Mouse (Mus musculus): ENCODE measurements around the gene Nbeal2. TPM values are rescaled to one million over a fixed set of nuclear protein-coding genes. Genes with fewer than 3 reads are reported as not detected.

Nbeal2 gene
- total and polyA plus RNA-seq, 2 experiments = 2.1 to 11.6 TPM

- no peak for DNase-seq (ENCODE audit: extremely low read depth, low read depth, low spot score)
- no peak for TF ChIP-seq CTCF (IDR thresholded peaks at IDR 0.05; ENCODE audit: low read depth, low read length)
- TF ChIP-seq POLR2A (IDR thresholded peaks at IDR 0.05; ENCODE audit: extremely low read depth, insufficient read depth, low read length) = no peak
- WGBS = 97% methylated on average over 5 of the region's 5 CpGs
- Histone ChIP-seq H3K36me3 (ENCODE audit: control insufficient read depth, insufficient read depth, low read length) (no peaks in the 10 kb centered on the region), H3K4me1 (ENCODE audit: control insufficient read depth, insufficient read depth, low read length) (peaks cover 14% of the 10 kb centered on the region), H3K4me3 (ENCODE audit: insufficient read depth, low read depth, low read length) (no peak overlapping the region), H3K79me2 (ENCODE audit: control insufficient read depth, insufficient read depth, low read length) (peaks cover 5% of the 10 kb centered on the region; the same call in 1 of the 2 replicates), H3K27ac (replicated peaks; ENCODE audit: insufficient read depth, low read depth, low read length) (no peak overlapping the region), H3K27me3 (ENCODE audit: control insufficient read depth, insufficient read depth, low read length) (no peaks in the 10 kb centered on the region), H3K9ac (ENCODE audit: low read depth, low read length) (no peak overlapping the region)
Observed at GRCm38 (mm10) chr9:110696427-110696826, 42.5 kb upstream of the Nbeal2 start.

GRCm38 (mm10) chr9:110695165-110695755 is 41.3 kb upstream of the Nbeal2 start:
- peak; percentile 97 for DNase-seq (ENCODE audit: extremely low read depth, low read depth, low spot score)
- Histone ChIP-seq H3K4me1 (ENCODE audit: control insufficient read depth, insufficient read depth, low read length) (peaks cover 17% of the 10 kb centered on the region), H3K79me2 (ENCODE audit: control insufficient read depth, insufficient read depth, low read length) (peaks cover 10% of the 10 kb centered on the region; the same call in 1 of the 2 replicates), H3K27ac (replicated peaks; ENCODE audit: insufficient read depth, low read depth, low read length) (no peak overlapping the region), H3K27me3 (ENCODE audit: control insufficient read depth, insufficient read depth, low read length) (no peaks in the 10 kb centered on the region), H3K4me3 (ENCODE audit: insufficient read depth, low read depth, low read length) (no peak overlapping the region), H3K9ac (ENCODE audit: low read depth, low read length) (no peak overlapping the region), H3K36me3 (ENCODE audit: control insufficient read depth, insufficient read depth, low read length) (no peaks in the 10 kb centered on the region)
- WGBS = 26% methylated on average over 4 of the region's 4 CpGs
- TF ChIP-seq POLR2A (IDR thresholded peaks at IDR 0.05; ENCODE audit: extremely low read depth, insufficient read depth, low read length) (no peak), CTCF (IDR thresholded peaks at IDR 0.05; ENCODE audit: low read depth, low read length) (no peak)

- peaks cover 28% of the 10 kb centered on the region; the same call in 1 of the 2 replicates for H3K79me2 ChIP-seq (ENCODE audit: control insufficient read depth, insufficient read depth, low read length)
- no peak overlapping the region for H3K9ac ChIP-seq (ENCODE audit: low read depth, low read length)
- WGBS = 35% methylated on average over 8 of the region's 8 CpGs
- DNase-seq (ENCODE audit: extremely low read depth, low read depth, low spot score) = peak; percentile 94
- no peaks in the 10 kb centered on the region for H3K27me3 ChIP-seq (ENCODE audit: control insufficient read depth, insufficient read depth, low read length)
- TF ChIP-seq CTCF (IDR thresholded peaks at IDR 0.05; ENCODE audit: low read depth, low read length) (no peak), POLR2A (IDR thresholded peaks at IDR 0.05; ENCODE audit: extremely low read depth, insufficient read depth, low read length) (no peak)
- H3K36me3 ChIP-seq (ENCODE audit: control insufficient read depth, insufficient read depth, low read length) = no peaks in the 10 kb centered on the region
- peak overlapping the region; percentile 37; the same call in 1 of the 2 replicates for H3K4me3 ChIP-seq (ENCODE audit: insufficient read depth, low read depth, low read length)
- H3K27ac ChIP-seq (replicated peaks; ENCODE audit: insufficient read depth, low read depth, low read length) = peak overlapping the region; percentile 80
- H3K4me1 ChIP-seq (ENCODE audit: control insufficient read depth, insufficient read depth, low read length) = peaks cover 18% of the 10 kb centered on the region
Observed at GRCm38 (mm10) chr9:110689261-110689779, 35.4 kb upstream of the Nbeal2 start.

DNA sequence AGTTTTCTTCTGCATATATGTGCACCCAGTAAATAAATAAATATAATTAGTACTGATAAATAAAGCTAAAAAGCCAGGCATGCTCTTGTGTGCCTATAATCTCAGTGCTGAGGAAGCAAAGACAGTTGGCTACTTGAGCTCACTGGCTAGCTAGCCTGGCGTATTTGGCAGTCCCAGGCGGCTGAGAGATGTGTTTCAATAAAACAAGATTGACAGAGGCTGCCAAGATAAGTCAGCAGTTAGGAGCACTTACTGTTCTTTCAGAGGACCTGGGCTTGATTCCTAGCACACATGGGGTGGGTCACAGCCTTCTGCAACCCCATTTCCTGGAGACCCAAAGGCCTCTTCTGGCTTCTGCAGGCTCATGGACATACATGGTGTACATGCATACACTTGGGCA is 33.9 kb upstream of the Nbeal2 start:
- 37% methylated on average over 2 of the region's 2 CpGs for WGBS
- Histone ChIP-seq H3K9ac (ENCODE audit: low read depth, low read length) (no peak overlapping the region), H3K27me3 (ENCODE audit: control insufficient read depth, insufficient read depth, low read length) (no peaks in the 10 kb centered on the region)

GRCm38 (mm10) chr9:110687061-110687460 is 33.1 kb upstream of the Nbeal2 start:
- H3K79me2 ChIP-seq (ENCODE audit: control insufficient read depth, insufficient read depth, low read length) = peaks cover 40% of the 10 kb centered on the region; the same call in 1 of the 2 replicates
- no peak overlapping the region for H3K9ac ChIP-seq (ENCODE audit: low read depth, low read length)
- H3K4me1 ChIP-seq (ENCODE audit: control insufficient read depth, insufficient read depth, low read length) = peaks cover 31% of the 10 kb centered on the region

More for the DNA sequence above, 33.9 kb upstream of the Nbeal2 start:
- H3K4me1 ChIP-seq (ENCODE audit: control insufficient read depth, insufficient read depth, low read length) = peaks cover 25% of the 10 kb centered on the region
- no peaks in the 10 kb centered on the region for H3K36me3 ChIP-seq (ENCODE audit: control insufficient read depth, insufficient read depth, low read length)
- no peak overlapping the region for H3K27ac ChIP-seq (replicated peaks; ENCODE audit: insufficient read depth, low read depth, low read length)
- DNase-seq (ENCODE audit: extremely low read depth, low read depth, low spot score) = peak; percentile 77
- TF ChIP-seq CTCF (IDR thresholded peaks at IDR 0.05; ENCODE audit: low read depth, low read length) (no peak), POLR2A (IDR thresholded peaks at IDR 0.05; ENCODE audit: extremely low read depth, insufficient read depth, low read length) (no peak)
- no peak overlapping the region for H3K4me3 ChIP-seq (ENCODE audit: insufficient read depth, low read depth, low read length)
- H3K79me2 ChIP-seq (ENCODE audit: control insufficient read depth, insufficient read depth, low read length) = peaks cover 40% of the 10 kb centered on the region; the same call in 1 of the 2 replicates

GRCm38 (mm10) chr9:110686472-110686871 is 32.5 kb upstream of the Nbeal2 start:
- no peak overlapping the region for H3K27ac ChIP-seq (replicated peaks; ENCODE audit: insufficient read depth, low read depth, low read length)

More at GRCm38 (mm10) chr9:110687061-110687460, 33.1 kb upstream of the Nbeal2 start:
- Histone ChIP-seq H3K27me3 (ENCODE audit: control insufficient read depth, insufficient read depth, low read length) (no peaks in the 10 kb centered on the region), H3K4me3 (ENCODE audit: insufficient read depth, low read depth, low read length) (no peak overlapping the region), H3K36me3 (ENCODE audit: control insufficient read depth, insufficient read depth, low read length) (no peaks in the 10 kb centered on the region), H3K27ac (replicated peaks; ENCODE audit: insufficient read depth, low read depth, low read length) (no peak overlapping the region)
- DNase-seq (ENCODE audit: extremely low read depth, low read depth, low spot score) = no peak
- no peak for TF ChIP-seq POLR2A (IDR thresholded peaks at IDR 0.05; ENCODE audit: extremely low read depth, insufficient read depth, low read length)
- WGBS = 88% methylated on average over 5 of the region's 5 CpGs

More at GRCm38 (mm10) chr9:110686472-110686871, 32.5 kb upstream of the Nbeal2 start:
- H3K9ac ChIP-seq (ENCODE audit: low read depth, low read length) = no peak overlapping the region
- 70% methylated on average over 3 of the region's 3 CpGs for WGBS
- H3K36me3 ChIP-seq (ENCODE audit: control insufficient read depth, insufficient read depth, low read length) = no peaks in the 10 kb centered on the region
- H3K4me1 ChIP-seq (ENCODE audit: control insufficient read depth, insufficient read depth, low read length) = peaks cover 36% of the 10 kb centered on the region
- H3K4me3 ChIP-seq (ENCODE audit: insufficient read depth, low read depth, low read length) = no peak overlapping the region
- H3K27me3 ChIP-seq (ENCODE audit: control insufficient read depth, insufficient read depth, low read length) = no peaks in the 10 kb centered on the region
- TF ChIP-seq CTCF (IDR thresholded peaks at IDR 0.05; ENCODE audit: low read depth, low read length) (no peak), POLR2A (IDR thresholded peaks at IDR 0.05; ENCODE audit: extremely low read depth, insufficient read depth, low read length) (no peak)
- no peak for DNase-seq (ENCODE audit: extremely low read depth, low read depth, low spot score)
- peaks cover 40% of the 10 kb centered on the region; the same call in 1 of the 2 replicates for H3K79me2 ChIP-seq (ENCODE audit: control insufficient read depth, insufficient read depth, low read length)
